Mouse (Mus musculus) layer of hippocampus, adult 9-10 months (tissue): Measurements from ENCODE around the gene Zfp865.
A peak's percentile ranks its signal among the peaks of the same experiment; 100 is the strongest.
"Not testable (repeated sequence)": the region's sequence is repeated elsewhere in the genome, so short reads cannot be mapped to it uniquely, and the experiment has no call there.

Source experiments
- DNase-seq: peaks from one replicate; pipeline ENCODE4 v3.0.0; 2022; ENCODE audit warnings: low spot score

Gene Zfp865

DNA sequence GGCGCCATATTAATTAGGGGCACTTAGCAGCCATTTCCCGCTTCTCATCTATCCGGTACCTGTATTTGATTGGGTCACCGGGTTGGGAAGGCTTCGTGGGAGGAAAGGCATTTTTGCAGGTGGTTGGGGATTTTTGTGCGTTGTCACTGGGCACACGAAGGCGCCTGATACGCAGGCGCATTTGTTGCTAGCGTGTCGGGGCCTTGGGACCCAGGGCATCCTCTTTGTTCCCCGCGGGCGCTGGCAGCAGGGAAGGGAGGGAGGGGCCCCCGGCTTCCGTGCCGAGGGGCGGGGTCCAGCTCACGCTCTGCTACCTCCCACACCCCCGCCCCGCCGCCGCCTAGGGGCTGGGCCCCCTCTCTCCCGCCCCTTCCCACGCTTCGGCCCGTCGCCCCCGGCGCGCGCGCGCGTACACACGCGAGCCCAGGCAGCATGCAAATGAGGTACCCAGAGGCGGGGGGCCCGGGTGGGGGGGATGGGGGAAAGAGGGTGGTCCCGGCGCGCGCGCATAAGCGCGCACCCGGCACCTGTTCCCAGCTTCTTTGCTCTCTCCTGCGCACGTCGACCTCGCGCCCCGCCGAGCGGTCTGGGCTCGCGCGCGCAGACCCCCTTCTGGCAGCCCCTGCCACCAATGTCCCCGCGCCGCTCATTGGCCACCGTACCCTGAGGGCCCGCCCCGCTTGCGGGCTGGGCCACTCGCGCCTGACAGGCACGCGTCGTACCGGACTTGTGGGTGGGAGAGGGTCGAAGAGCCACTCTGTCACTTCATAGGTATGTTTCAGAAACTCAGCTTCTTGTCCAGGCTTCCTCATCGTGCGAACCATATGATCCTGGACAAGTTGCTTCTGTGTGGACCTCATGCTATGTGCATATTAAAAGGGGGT, 4.8 kb upstream of the Zfp865 start, which contains the start of gene Gm44973:
Gm44973 (plus strand) TSS at position 379 of the 884 bp plus-strand sequence.
- peak; percentile 95 for DNase-seq

- DNase-seq, result no peak
Measured at GRCm38 (mm10) chr7:5016057-5016456, 4.1 kb upstream of the Zfp865 start.

GRCm38 (mm10) chr7:5016920-5017319, 3.3 kb upstream of the Zfp865 start:
- no peak for DNase-seq

GRCm38 (mm10) chr7:5017352-5017751, 2.8 kb upstream of the Zfp865 start:
- no peak for DNase-seq

DNA sequence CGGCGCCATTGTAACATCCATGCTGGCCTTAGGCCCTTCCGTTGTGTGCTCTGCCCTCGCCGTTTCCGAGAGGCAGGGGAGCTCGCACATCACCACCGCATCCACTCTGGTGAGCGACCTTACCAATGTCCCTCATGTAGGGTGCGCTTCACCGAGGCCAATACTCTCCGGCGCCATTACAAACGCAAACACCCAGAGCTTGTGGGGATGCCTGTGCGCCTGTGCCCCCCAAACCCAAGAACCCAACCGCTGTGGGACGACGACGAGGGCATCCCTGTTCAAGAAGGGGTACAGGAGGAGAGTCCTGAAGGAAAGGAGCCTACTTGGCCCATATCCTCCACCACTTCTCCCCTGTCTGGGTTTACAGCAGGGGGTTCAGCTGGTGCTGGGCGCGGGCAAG, 2.2 kb upstream of the Zfp865 start:
- no peak for DNase-seq

- DNase-seq, result not testable (repeated sequence)
Measured at GRCm38 (mm10) chr7:5019576-5019975, 600 bp upstream of the Zfp865 start.

DNA sequence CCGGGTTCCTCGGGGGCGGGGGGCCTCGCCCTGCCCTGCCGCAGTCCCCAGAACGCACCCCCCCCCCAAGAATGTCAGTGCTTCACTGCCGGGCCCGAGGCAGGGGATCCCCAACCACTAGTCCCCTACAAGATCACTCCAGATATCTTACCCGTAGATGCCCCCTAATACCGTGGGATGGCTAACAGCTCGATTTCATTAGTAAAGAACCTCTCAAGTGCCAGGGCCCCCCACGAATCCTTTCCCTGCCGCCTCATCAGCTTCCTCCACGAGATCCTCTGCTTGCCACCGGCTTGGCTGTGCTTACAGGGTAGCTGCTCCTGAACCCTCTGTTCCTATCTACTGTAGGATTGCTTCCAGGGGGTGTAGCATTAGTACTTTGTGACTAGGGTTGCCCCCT, 509 bp downstream of the Zfp865 start:
- no peak for DNase-seq

- no peak for DNase-seq
Measured at GRCm38 (mm10) chr7:5021197-5021596, 1.0 kb downstream of the Zfp865 start.

DNA sequence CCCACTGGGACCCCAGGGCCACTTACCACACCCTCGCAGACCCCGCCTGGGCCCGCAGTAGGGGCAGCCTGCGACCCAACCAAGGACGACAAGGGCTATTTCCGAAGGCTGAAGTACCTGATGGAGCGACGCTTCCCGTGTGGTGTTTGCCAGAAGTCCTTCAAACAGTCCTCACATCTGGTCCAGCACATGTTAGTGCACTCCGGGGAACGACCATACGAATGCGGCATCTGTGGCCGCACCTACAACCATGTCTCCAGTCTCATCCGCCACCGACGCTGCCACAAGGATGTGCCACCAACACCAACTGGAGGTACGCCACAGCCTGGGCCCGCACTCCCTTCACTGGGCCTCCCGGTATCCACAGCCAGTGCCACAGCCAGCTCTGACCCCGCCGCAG, 9.4 kb downstream of the Zfp865 start:
- no peak for DNase-seq

- DNase-seq, result no peak
Measured at GRCm38 (mm10) chr7:5029946-5030345, 9.8 kb downstream of the Zfp865 start.

DNA sequence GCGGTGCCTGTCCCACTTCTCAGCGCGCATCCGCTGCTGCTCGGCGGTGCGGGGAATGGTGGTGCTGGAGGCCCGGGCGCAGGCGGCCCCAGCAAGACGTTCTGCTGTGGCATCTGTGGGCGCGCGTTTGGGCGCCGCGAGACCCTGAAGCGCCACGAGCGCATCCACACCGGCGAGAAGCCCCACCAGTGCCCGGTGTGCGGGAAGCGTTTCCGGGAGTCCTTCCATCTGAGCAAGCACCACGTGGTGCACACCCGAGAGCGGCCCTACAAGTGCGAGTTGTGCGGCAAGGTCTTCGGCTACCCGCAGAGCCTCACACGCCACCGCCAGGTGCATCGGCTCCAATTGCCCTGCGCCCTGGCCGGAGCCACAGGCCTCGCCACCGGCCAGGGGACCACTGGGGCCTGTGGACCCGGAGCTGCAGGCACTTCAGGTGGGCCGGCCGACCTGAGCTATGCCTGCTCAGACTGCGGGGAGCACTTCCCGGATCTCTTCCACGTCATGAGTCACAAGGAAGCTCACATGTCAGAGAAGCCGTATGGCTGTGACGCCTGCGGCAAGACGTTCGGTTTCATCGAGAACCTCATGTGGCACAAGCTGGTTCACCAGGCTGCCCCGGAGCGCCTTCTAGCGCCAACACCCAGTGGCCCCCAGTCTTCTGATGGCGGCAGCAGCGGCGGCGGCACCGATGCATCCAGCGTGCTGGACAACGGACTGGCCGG, 10.5 kb downstream of the Zfp865 start:
- DNase-seq, result no peak

GRCm38 (mm10) chr7:5031496-5031895, 11.3 kb downstream of the Zfp865 start:
- DNase-seq, result no peak

GRCm38 (mm10) chr7:5033818-5034217, 13.6 kb downstream of the Zfp865 start, which contains the start of gene 4632433K11Rik:
TSS of gene 4632433K11Rik (plus strand) at chr7:5034118.
- DNase-seq, result no peak

GRCm38 (mm10) chr7:5035628-5036027, 15.5 kb downstream of the Zfp865 start:
- no peak for DNase-seq

- DNase-seq, result no peak
Measured at GRCm38 (mm10) chr7:5036136-5036535, 16.0 kb downstream of the Zfp865 start.

DNA sequence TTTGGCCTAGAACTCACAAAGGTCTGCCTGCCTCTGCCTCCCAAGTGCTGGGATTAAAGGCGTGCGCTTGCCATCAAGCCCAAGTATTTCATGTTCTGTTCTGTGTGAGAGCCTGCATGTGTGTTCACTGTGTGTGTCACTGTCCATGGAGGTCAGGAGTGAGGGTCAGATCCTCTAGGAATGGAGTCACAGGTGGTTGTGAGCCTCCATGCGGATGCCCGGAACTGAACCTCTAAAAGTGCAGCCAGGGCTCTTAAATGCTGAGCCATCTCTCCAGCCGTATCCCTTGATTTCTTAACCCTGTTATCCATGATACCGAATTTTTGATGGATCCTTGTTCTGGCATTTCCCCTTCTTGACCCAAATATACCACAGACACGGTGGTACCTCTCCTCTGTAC, 16.9 kb downstream of the Zfp865 start:
- no peak for DNase-seq

DNA sequence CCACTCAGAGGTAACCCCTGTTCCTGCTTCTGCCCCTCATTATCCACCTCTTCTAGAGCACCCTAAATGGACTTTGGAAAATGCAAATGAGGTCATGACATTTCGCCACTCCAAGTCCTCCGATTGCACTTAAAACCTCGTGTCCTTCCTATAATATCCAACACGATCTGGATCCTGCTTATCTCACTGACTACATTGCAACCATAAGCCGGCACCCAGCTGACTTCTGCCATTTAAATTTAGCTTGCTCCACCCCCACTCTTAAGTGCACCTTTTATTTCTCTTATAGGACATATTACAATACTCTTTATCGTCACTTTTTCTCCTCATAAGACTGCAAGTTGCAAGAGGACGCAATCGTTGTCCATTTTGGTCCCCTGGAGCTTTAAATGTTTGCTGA, 17.3 kb downstream of the Zfp865 start:
- no peak for DNase-seq

DNA sequence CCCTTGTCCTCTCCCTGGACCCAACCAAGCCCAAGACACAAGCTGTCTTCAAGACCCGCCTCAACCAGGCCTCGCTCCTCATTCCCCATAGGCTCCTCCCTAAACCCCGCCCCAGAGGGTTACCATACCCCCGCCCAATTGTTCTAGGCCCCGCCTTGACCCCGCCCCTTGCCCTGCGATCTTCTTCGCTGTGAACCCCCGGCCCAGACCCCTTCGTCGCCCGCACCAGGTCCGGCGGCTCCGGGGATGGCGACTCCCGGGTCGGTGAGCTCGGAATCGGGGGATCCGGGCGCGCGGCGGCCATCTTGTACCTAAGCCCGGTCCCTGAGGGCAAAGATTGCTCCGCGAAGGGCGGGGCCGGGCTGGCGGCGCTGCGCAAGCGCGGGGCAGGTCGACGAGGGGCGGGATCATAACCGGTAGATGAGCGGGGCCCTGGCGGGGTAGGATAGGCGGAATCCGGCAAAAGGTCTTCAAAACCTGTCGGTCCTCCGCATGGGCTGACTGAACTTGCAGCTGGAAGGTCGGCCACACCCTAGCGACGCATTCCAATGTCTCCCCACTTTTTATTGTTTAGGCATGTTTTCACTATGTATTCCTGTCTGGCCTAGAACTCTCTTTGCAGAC, 18.0 kb downstream of the Zfp865 start, which contains the start of gene Zfp784:
Zfp784 (minus strand) TSS at position 338 of the 624 bp plus-strand sequence.
- peak; percentile 82 for DNase-seq

DNA sequence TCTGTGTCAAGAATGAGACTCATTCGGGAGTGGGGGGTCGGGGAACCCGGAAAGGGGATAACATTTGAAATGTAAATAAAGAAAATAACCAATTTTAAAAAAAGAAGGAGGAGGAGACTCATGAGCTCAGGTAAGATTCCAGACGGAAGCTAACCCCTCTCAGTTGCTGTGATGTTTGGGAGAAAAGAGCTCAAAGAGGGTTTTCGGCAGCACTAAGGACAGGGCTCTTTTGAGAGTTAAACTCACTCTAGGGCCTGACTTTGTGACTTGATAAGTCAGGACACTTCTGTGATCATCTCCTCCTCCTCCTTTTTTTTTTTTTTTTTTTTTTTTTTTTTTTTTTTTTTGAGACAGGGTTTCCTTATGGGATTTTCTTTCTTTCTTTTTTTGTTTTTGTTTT, 18.8 kb downstream of the Zfp865 start:
- no peak for DNase-seq

- no peak for DNase-seq
Measured at GRCm38 (mm10) chr7:5044981-5045380, 24.8 kb downstream of the Zfp865 start.

DNA sequence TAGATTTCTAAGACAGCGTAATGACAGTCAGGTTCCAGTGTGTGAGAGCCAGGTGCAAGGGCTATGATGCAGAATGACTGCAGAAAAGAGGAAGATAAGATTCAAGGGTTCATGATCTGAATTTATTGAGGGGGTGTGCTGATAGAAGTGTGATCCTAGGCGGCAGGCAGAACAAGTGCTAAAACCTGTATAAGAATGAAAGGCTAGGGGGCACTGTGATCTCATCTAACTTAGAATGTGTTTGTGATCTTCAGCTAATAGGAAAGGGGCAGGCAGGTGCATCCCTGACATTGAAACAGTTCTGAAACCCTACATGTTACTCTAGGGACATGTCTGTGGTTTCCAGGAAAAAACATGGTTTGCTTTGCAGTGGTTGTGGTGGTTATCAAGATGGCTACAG, 25.9 kb downstream of the Zfp865 start:
- no peak for DNase-seq

- no peak for DNase-seq
Measured at GRCm38 (mm10) chr7:5047313-5047712, 27.1 kb downstream of the Zfp865 start.
